Mouse (Mus musculus) liver, embryonic 15.5 days (tissue): ENCODE data around the gene Il27. TPM values are rescaled to one million over a fixed set of nuclear protein-coding genes. Genes with fewer than 3 reads are reported as not detected.

Experiments
- ATAC-seq: fragments of 200-750 bp; cut with Nextera tagmentation; 2 replicates; pipeline ENCODE4 v1.8.0; 2017; ENCODE audit warnings: moderate number of reproducible peaks, mild to moderate bottlenecking, moderate library complexity; ENCODE audit not compliant: insufficient read depth
- H3K27ac ChIP-seq: fragments of 300-500 bp; sonication (generic); replicated peaks from 2 replicates; pipeline ENCODE4 v1.5.1; 2015; ENCODE audit warnings: mild to moderate bottlenecking, inconsistent platforms
- H3K27me3 ChIP-seq: fragments of 300-500 bp; sonication (generic); 2 replicates; pipeline ENCODE4 v1.6.1; 2015; ENCODE audit warnings: mild to moderate bottlenecking, inconsistent platforms
- H3K36me3 ChIP-seq: fragments of 300-500 bp; sonication (generic); replicated peaks from 2 replicates; pipeline ENCODE4 v1.6.1; 2015; ENCODE audit warnings: moderate library complexity, mild to moderate bottlenecking, inconsistent platforms
- H3K4me1 ChIP-seq: fragments of 300-500 bp; sonication (generic); replicated peaks from 2 replicates; pipeline ENCODE4 v1.6.1; 2015; ENCODE audit warnings: inconsistent platforms
- H3K4me2 ChIP-seq: fragments of 300-500 bp; sonication (generic); 2 replicates; pipeline ENCODE4 v1.6.1; 2015; ENCODE audit warnings: moderate library complexity, mild to moderate bottlenecking, inconsistent platforms
- H3K4me3 ChIP-seq: fragments of 300-500 bp; sonication (generic); replicated peaks from 2 replicates; pipeline ENCODE4 v1.5.1; 2015; ENCODE audit warnings: mild to moderate bottlenecking, inconsistent platforms
- H3K9ac ChIP-seq: fragments of 300-500 bp; sonication (generic); 2 replicates; pipeline ENCODE4 v1.6.1; 2015; ENCODE audit warnings: moderate library complexity, mild to moderate bottlenecking, inconsistent platforms
- H3K9me3 ChIP-seq: fragments of 300-500 bp; sonication (generic); replicated peaks from 2 replicates; pipeline ENCODE4 v1.6.1; 2016; ENCODE audit warnings: inconsistent platforms
- WGBS: fragments of 180-500 bp; shearing (Covaris S2); methylation state at CpG from one replicate; pipeline ENCODE4 v1.1.7; 2015; ENCODE audit warnings: mixed read lengths; ENCODE audit not compliant: insufficient replicate concordance; 5-methylcytosine and 5-hydroxymethylcytosine counted together
- polyA plus RNA-seq: library from polyadenylated mRNA; unstranded; fragments of >200 nt; fragmentation: Nextera tagmentation; extraction: Ambion mirVana; gene quantifications from 2 replicates; pipeline ENCODE4 v1.2.1, GENCODE M21; 2015

Il27 gene
- polyA plus RNA-seq, 1 experiment from 2014 or later = 0.12 TPM

GRCm38 (mm10) chr7:126625807-126626600, 31.3 kb upstream of the Il27 start:
- 66% methylated on average over 3 of the region's 3 CpGs for WGBS
- Histone ChIP-seq H3K9me3 (no peaks in the 10 kb centered on the region), H3K36me3 (no peaks in the 10 kb centered on the region), H3K27me3 (no peaks in the 10 kb centered on the region), H3K9ac (no peak overlapping the region), H3K4me1 (peaks cover 46% of the 10 kb centered on the region), H3K4me3 (no peak overlapping the region), H3K27ac (no peak overlapping the region), H3K4me2 (peak overlapping the region; percentile 28; the same call in 1 of the 2 replicates)
- ATAC-seq = no peak

- Histone ChIP-seq H3K27ac (no peak overlapping the region), H3K4me1 (peaks cover 50% of the 10 kb centered on the region), H3K27me3 (no peaks in the 10 kb centered on the region), H3K9me3 (no peaks in the 10 kb centered on the region), H3K36me3 (no peaks in the 10 kb centered on the region), H3K4me2 (peak overlapping the region; percentile 28; the same call in 1 of the 2 replicates), H3K9ac (no peak overlapping the region), H3K4me3 (no peak overlapping the region; the same call in 1 of the 2 replicates)
- WGBS = 7% methylated on average over 6 of the region's 6 CpGs
- ATAC-seq = peak; percentile 75
Measured at GRCm38 (mm10) chr7:126625369-126625768, 30.6 kb upstream of the Il27 start.

- no peaks in the 10 kb centered on the region for H3K9me3 ChIP-seq
- ATAC-seq = no peak
- no peak overlapping the region for H3K9ac ChIP-seq
- H3K4me3 ChIP-seq = no peak overlapping the region; the same call in 1 of the 2 replicates
- H3K27me3 ChIP-seq = no peaks in the 10 kb centered on the region
- peaks cover 50% of the 10 kb centered on the region for H3K4me1 ChIP-seq
- H3K4me2 ChIP-seq = peak overlapping the region; percentile 28; the same call in 1 of the 2 replicates
- no peak overlapping the region for H3K27ac ChIP-seq
- 73% methylated on average over 16 of the region's 16 CpGs for WGBS
- H3K36me3 ChIP-seq = no peaks in the 10 kb centered on the region
Measured at GRCm38 (mm10) chr7:126624774-126625173, 30.0 kb upstream of the Il27 start.

- Histone ChIP-seq H3K27me3 (no peaks in the 10 kb centered on the region), H3K9ac (no peak overlapping the region), H3K4me1 (peaks cover 50% of the 10 kb centered on the region), H3K9me3 (no peaks in the 10 kb centered on the region), H3K4me2 (no peak overlapping the region), H3K4me3 (no peak overlapping the region), H3K36me3 (no peaks in the 10 kb centered on the region), H3K27ac (no peak overlapping the region)
- no peak for ATAC-seq
- WGBS = 16% methylated on average over 1 of the region's 1 CpGs
Measured at GRCm38 (mm10) chr7:126623381-126623780, 28.6 kb upstream of the Il27 start.

- Histone ChIP-seq H3K27me3 (no peaks in the 10 kb centered on the region), H3K9me3 (no peaks in the 10 kb centered on the region), H3K27ac (no peak overlapping the region), H3K4me3 (no peak overlapping the region), H3K4me2 (0 out of 2 replicates have a peak overlapping the region, but pooled peaks have one; percentile 3), H3K9ac (no peak overlapping the region), H3K4me1 (peaks cover 50% of the 10 kb centered on the region), H3K36me3 (no peaks in the 10 kb centered on the region)
- ATAC-seq = 0 out of 2 replicates have a peak, but pooled peaks have one; percentile 45
- 53% methylated on average over 9 of the region's 9 CpGs for WGBS
Measured at GRCm38 (mm10) chr7:126621452-126622359, 27.0 kb upstream of the Il27 start.

- no peak for ATAC-seq
- WGBS = 69% methylated on average over 10 of the region's 10 CpGs
- H3K9ac ChIP-seq = no peak overlapping the region
- H3K36me3 ChIP-seq = no peaks in the 10 kb centered on the region
- no peaks in the 10 kb centered on the region for H3K9me3 ChIP-seq
- no peak overlapping the region for H3K27ac ChIP-seq
- H3K4me1 ChIP-seq = peaks cover 36% of the 10 kb centered on the region
- no peak overlapping the region for H3K4me3 ChIP-seq
- H3K4me2 ChIP-seq = no peak overlapping the region
- H3K27me3 ChIP-seq = no peaks in the 10 kb centered on the region
Measured at GRCm38 (mm10) chr7:126619559-126620275, 25.0 kb upstream of the Il27 start.

GRCm38 (mm10) chr7:126616707-126617106, 22.0 kb upstream of the Il27 start:
- H3K4me2 ChIP-seq = no peak overlapping the region
- no peaks in the 10 kb centered on the region for H3K36me3 ChIP-seq
- H3K4me1 ChIP-seq = peaks cover 12% of the 10 kb centered on the region
- WGBS = 46% methylated on average over 3 of the region's 3 CpGs
- H3K27ac ChIP-seq = no peak overlapping the region
- no peak overlapping the region for H3K4me3 ChIP-seq
- ATAC-seq = no peak
- H3K9me3 ChIP-seq = no peaks in the 10 kb centered on the region
- H3K27me3 ChIP-seq = no peaks in the 10 kb centered on the region
- no peak overlapping the region for H3K9ac ChIP-seq

- H3K27me3 ChIP-seq = no peaks in the 10 kb centered on the region
- WGBS = 63% methylated on average over 3 of the region's 3 CpGs
- 0 out of 2 replicates have a peak, but pooled peaks cover 3% of the 10 kb centered on the region for H3K4me1 ChIP-seq
- no peaks in the 10 kb centered on the region for H3K9me3 ChIP-seq
- no peak overlapping the region for H3K9ac ChIP-seq
- H3K36me3 ChIP-seq = no peaks in the 10 kb centered on the region
- no peak for ATAC-seq
- H3K4me2 ChIP-seq = no peak overlapping the region
- no peak overlapping the region for H3K27ac ChIP-seq
- no peak overlapping the region for H3K4me3 ChIP-seq
Measured at GRCm38 (mm10) chr7:126612736-126613135, 18.0 kb upstream of the Il27 start.

GRCm38 (mm10) chr7:126607796-126608195, 13.1 kb upstream of the Il27 start:
- Histone ChIP-seq H3K27ac (no peak overlapping the region), H3K27me3 (no peaks in the 10 kb centered on the region), H3K36me3 (no peaks in the 10 kb centered on the region), H3K4me2 (no peak overlapping the region), H3K9ac (no peak overlapping the region), H3K4me3 (no peak overlapping the region), H3K9me3 (no peaks in the 10 kb centered on the region), H3K4me1 (0 out of 2 replicates have a peak, but pooled peaks cover 3% of the 10 kb centered on the region)
- ATAC-seq = no peak
- WGBS = 57% methylated on average over 5 of the region's 5 CpGs

- Histone ChIP-seq H3K9me3 (no peaks in the 10 kb centered on the region), H3K4me3 (no peak overlapping the region), H3K9ac (no peak overlapping the region), H3K4me1 (0 out of 2 replicates have a peak, but pooled peaks cover 3% of the 10 kb centered on the region), H3K27me3 (no peaks in the 10 kb centered on the region), H3K27ac (no peak overlapping the region), H3K36me3 (no peaks in the 10 kb centered on the region), H3K4me2 (no peak overlapping the region)
- WGBS = 66% methylated on average over 3 of the region's 3 CpGs
- no peak for ATAC-seq
Measured at GRCm38 (mm10) chr7:126607064-126607463, 12.3 kb upstream of the Il27 start.
